Mouse (Mus musculus) heart, embryonic 14.5 days (tissue): ENCODE data around the gene Qtrt2. TPM values are rescaled to one million over a fixed set of nuclear protein-coding genes. Genes with fewer than 3 reads are reported as not detected.

ENCODE experiments used
- ATAC-seq: fragments of 200-750 bp; cut with Nextera tagmentation; 2 replicates; pipeline ENCODE4 v1.8.0; 2017; ENCODE audit warnings: low read depth, moderate TSS enrichment; ENCODE audit not compliant: insufficient number of reproducible peaks, insufficient read depth, low FRiP score
- H3K27ac ChIP-seq, 2 experiments: fragments of 200-500 bp in 1 of 2; fragments of 300-500 bp in 1 of 2; sonication (generic) in 1 of 2; replicated peaks in 1 of 2; 2 replicates each; pipeline ENCODE4 v1.5.1; 2012 to 2014; ENCODE audit warnings: low read depth in 2 of 2, low read length in 2 of 2, control low read depth in 1 of 2, mild to moderate bottlenecking in 1 of 2, mixed read lengths in 1 of 2; ENCODE audit not compliant: control insufficient read depth in 1 of 2, insufficient read depth in 1 of 2
- H3K27me3 ChIP-seq: fragments of 300-500 bp; sonication (generic); 2 replicates; pipeline ENCODE4 v1.6.1; 2014; ENCODE audit warnings: mild to moderate bottlenecking, low read length, control low read depth; ENCODE audit not compliant: control insufficient read depth, insufficient read depth
- H3K36me3 ChIP-seq: fragments of 300-500 bp; sonication (generic); 2 replicates; pipeline ENCODE4 v1.6.1; 2014; ENCODE audit warnings: mild to moderate bottlenecking, control low read depth, low read length, mixed read lengths; ENCODE audit not compliant: control insufficient read depth, insufficient read depth
- H3K4me1 ChIP-seq, 2 experiments: fragments of 200-500 bp in 1 of 2; fragments of 300-500 bp in 1 of 2; sonication (generic) in 1 of 2; 2 replicates each; pipeline ENCODE4 v1.6.1; 2012 to 2014; ENCODE audit warnings: low read length in 2 of 2, control low read depth in 1 of 2, mixed read lengths in 1 of 2; ENCODE audit not compliant: control insufficient read depth in 2 of 2, insufficient read depth in 2 of 2
- H3K4me2 ChIP-seq: fragments of 300-500 bp; sonication (generic); 2 replicates; pipeline ENCODE4 v1.6.1; 2014; ENCODE audit warnings: mild to moderate bottlenecking, low read length
- H3K4me3 ChIP-seq, 2 experiments: fragments of 200-500 bp in 1 of 2; fragments of 300-500 bp in 1 of 2; sonication (generic) in 1 of 2; 2 replicates each; pipeline ENCODE4 v1.5.1; 2012 to 2014; ENCODE audit warnings: low read length in 2 of 2, mild to moderate bottlenecking in 2 of 2, control low read depth in 1 of 2, low read depth in 1 of 2, moderate library complexity in 1 of 2; ENCODE audit not compliant: control insufficient read depth in 1 of 2, insufficient read depth in 1 of 2
- H3K9ac ChIP-seq: fragments of 300-500 bp; sonication (generic); 2 replicates; pipeline ENCODE4 v1.6.1; 2014; ENCODE audit warnings: mild to moderate bottlenecking, low read length
- H3K9me3 ChIP-seq: fragments of 300-500 bp; sonication (generic); 2 replicates; pipeline ENCODE4 v1.6.1; 2016; ENCODE audit warnings: low read length, control low read depth; ENCODE audit not compliant: control insufficient read depth
- WGBS: fragments of 180-500 bp; shearing (Covaris S2); extraction: QIAGEN DNeasy Blood & Tissue Kit; methylation state at CpG from one replicate; pipeline ENCODE4 v1.1.7; 2014; 5-methylcytosine and 5-hydroxymethylcytosine counted together
- polyA plus RNA-seq: library from polyadenylated mRNA; unstranded; fragments of >200 nt; fragmentation: Nextera tagmentation; extraction: Ambion mirVana; gene quantifications from 2 replicates; pipeline ENCODE4 v1.2.1, GENCODE M21; 2014

The Qtrt2 gene
- polyA plus RNA-seq, 1 experiment from 2014 or later: 19.0 TPM

- no peak overlapping the region for H3K9ac ChIP-seq
- no peak overlapping the region for H3K4me2 ChIP-seq
- no peak for ATAC-seq
- no peaks in the 10 kb centered on the region for H3K36me3 ChIP-seq
- no peak overlapping the region for H3K4me3 ChIP-seq
- no peak overlapping the region for H3K27ac ChIP-seq
- no peaks in the 10 kb centered on the region for H3K27me3 ChIP-seq
- no peaks in the 10 kb centered on the region for H3K9me3 ChIP-seq
- no peaks in the 10 kb centered on the region for H3K4me1 ChIP-seq
- 89% methylated on average over 6 of the region's 6 CpGs for WGBS
Measured at GRCm38 (mm10) chr16:43818404-43818803, 108.2 kb downstream of the Qtrt2 start.

GRCm38 (mm10) chr16:43816321-43816720 lies 110.3 kb downstream of the Qtrt2 start:
- ATAC-seq: no peak
- Histone ChIP-seq H3K4me3 (no peak overlapping the region), H3K4me1 (no peaks in the 10 kb centered on the region), H3K9ac (no peak overlapping the region), H3K4me2 (no peak overlapping the region), H3K27me3 (no peaks in the 10 kb centered on the region), H3K9me3 (no peaks in the 10 kb centered on the region), H3K27ac (no peak overlapping the region), H3K36me3 (no peaks in the 10 kb centered on the region)
- WGBS: 74% methylated on average over 5 of the region's 5 CpGs

DNA sequence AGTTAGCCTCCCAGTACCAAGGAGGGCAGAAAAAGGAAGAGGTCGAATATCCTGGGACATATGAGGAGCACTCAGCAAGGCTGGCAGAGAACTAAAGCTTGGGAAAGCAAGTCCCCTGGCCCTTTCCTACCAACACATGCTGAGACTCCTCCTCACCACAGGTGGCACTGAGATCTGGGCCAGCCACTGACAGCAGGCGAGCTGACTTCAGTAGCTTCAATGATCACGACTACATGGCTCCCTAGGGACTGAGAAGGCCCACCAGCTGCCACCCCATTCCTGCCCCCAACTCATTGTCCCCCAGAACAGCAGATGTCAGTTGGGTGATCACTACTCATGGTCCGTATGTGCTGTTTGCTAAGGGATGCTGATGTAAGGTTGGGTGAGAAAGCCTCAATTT lies 112.0 kb downstream of the Qtrt2 start:
- Histone ChIP-seq H3K27me3 (no peaks in the 10 kb centered on the region), H3K36me3 (no peaks in the 10 kb centered on the region), H3K4me1 (no peaks in the 10 kb centered on the region), H3K4me2 (no peak overlapping the region), H3K9ac (no peak overlapping the region), H3K27ac (no peak overlapping the region), H3K4me3 (no peak overlapping the region), H3K9me3 (no peaks in the 10 kb centered on the region)
- 54% methylated on average over 4 of the region's 4 CpGs for WGBS
- no peak for ATAC-seq

Other genes with a start within 250 kb of the Qtrt2 start
- gene Drd3, start 172.8 kb downstream of the Qtrt2 start, polyA plus RNA-seq: not detected in 2 replicates
- 6.9 and 9.4 TPM in 2 replicates for gene Ccdc191, start 37.0 kb downstream of the Qtrt2 start, polyA plus RNA-seq
- 1.3 and 1.6 TPM in 2 replicates for gene Zdhhc23, start 53.0 kb upstream of the Qtrt2 start, polyA plus RNA-seq
- 4.3 and 6.8 TPM in 2 replicates for gene Gramd1c, start 136.5 kb upstream of the Qtrt2 start, polyA plus RNA-seq
- 45.4 and 54.9 TPM in 2 replicates for gene Atp6v1a, start 212.9 kb upstream of the Qtrt2 start, polyA plus RNA-seq
- 45.4 and 46.6 TPM in 2 replicates for gene Naa50, start 213.0 kb upstream of the Qtrt2 start, polyA plus RNA-seq
- gene Usf3, start 246.4 kb upstream of the Qtrt2 start, polyA plus RNA-seq: 4.1 and 4.7 TPM in 2 replicates